Mouse (Mus musculus): ENCODE results near the gene Sacs. TPM values are rescaled to one million over a fixed set of nuclear protein-coding genes. Genes with fewer than 3 reads are reported as not detected.
A peak's percentile ranks its signal among the peaks of the same experiment; 100 is the strongest.

The Sacs gene
- total RNA-seq, 1 experiment from 2014 or later = 11.1 TPM

- DNase-seq = no peak
Measured at GRCm38 (mm10) chr14:61242611-61243010, 104.4 kb downstream of the Sacs start.

GRCm38 (mm10) chr14:61246444-61246843, 108.2 kb downstream of the Sacs start:
- no peak for DNase-seq

GRCm38 (mm10) chr14:61252596-61253388, 114.5 kb downstream of the Sacs start:
- no peak for DNase-seq

GRCm38 (mm10) chr14:61258352-61258751, 120.1 kb downstream of the Sacs start, which contains the start of gene Sgcg:
Sgcg (minus strand) TSS chr14:61258490.
- DNase-seq = peak; percentile 5

- DNase-seq = no peak
Measured at GRCm38 (mm10) chr14:61259084-61259483, 120.8 kb downstream of the Sacs start.

GRCm38 (mm10) chr14:61267908-61268475, 129.7 kb downstream of the Sacs start:
- DNase-seq = no peak

- no peak for DNase-seq
Measured at GRCm38 (mm10) chr14:61274414-61275198, 136.3 kb downstream of the Sacs start.

GRCm38 (mm10) chr14:61277285-61277684, 139.0 kb downstream of the Sacs start:
- peak; percentile 56 for DNase-seq

- DNase-seq = no peak
Measured at GRCm38 (mm10) chr14:61278676-61279300, 140.5 kb downstream of the Sacs start.

GRCm38 (mm10) chr14:61288606-61289286, 150.5 kb downstream of the Sacs start:
- no peak for DNase-seq

Other genes with a start within 250 kb of the Sacs start
- 50.5 and 71.7 TPM in 2 replicates for gene Tnfrsf19, start 92.0 kb upstream of the Sacs start, total RNA-seq (2021)
- 0.62 and 1.2 TPM in 2 replicates for gene Sgcg, start 120.0 kb downstream of the Sacs start, total RNA-seq (2021)
- 0.86 and 0.91 TPM in 2 replicates for gene Arl11, start 171.3 kb downstream of the Sacs start, total RNA-seq (2021)
- gene Ebpl, start 222.0 kb downstream of the Sacs start, total RNA-seq (2021) = 3.2 and 4.5 TPM in 2 replicates